Mouse (Mus musculus) lung, embryonic 14.5 days (tissue): Measurements from ENCODE around the gene Mael. TPM values are rescaled to one million over a fixed set of nuclear protein-coding genes. Genes with fewer than 3 reads are reported as not detected.

ENCODE experiments used
- ATAC-seq: fragments of 200-750 bp; cut with Nextera tagmentation; 2 replicates; pipeline ENCODE4 v1.8.0; 2017; ENCODE audit warnings: mild to moderate bottlenecking, moderate TSS enrichment, moderate library complexity; ENCODE audit not compliant: insufficient read depth
- DNase-seq: peaks from one replicate; pipeline ENCODE4 v3.0.0-alpha.2; 2015
- H3K27ac ChIP-seq: fragments of 300-500 bp; sonication (generic); 2 replicates; pipeline ENCODE4 v1.5.1; 2014; ENCODE audit warnings: low read depth, mild to moderate bottlenecking, moderate library complexity
- H3K27me3 ChIP-seq: fragments of 300-500 bp; sonication (generic); 2 replicates; pipeline ENCODE4 v1.6.1; 2014; ENCODE audit warnings: low read length, control low read depth; ENCODE audit not compliant: insufficient read depth
- H3K36me3 ChIP-seq: fragments of 300-500 bp; sonication (generic); 2 replicates; pipeline ENCODE4 v1.6.1; 2014; ENCODE audit warnings: control low read depth; ENCODE audit not compliant: insufficient read depth
- H3K4me1 ChIP-seq: fragments of 300-500 bp; sonication (generic); 2 replicates; pipeline ENCODE4 v1.6.1; 2014; ENCODE audit warnings: antibody characterized with exemption, control low read depth; ENCODE audit not compliant: insufficient read depth
- H3K4me2 ChIP-seq: fragments of 300-500 bp; sonication (generic); 2 replicates; pipeline ENCODE4 v1.6.1; 2014; ENCODE audit warnings: mild to moderate bottlenecking
- H3K4me3 ChIP-seq: fragments of 300-500 bp; sonication (generic); 2 replicates; pipeline ENCODE4 v1.5.1; 2014; ENCODE audit warnings: low read depth, low read length
- H3K9ac ChIP-seq: fragments of 300-500 bp; sonication (generic); 2 replicates; pipeline ENCODE4 v1.6.1; 2014
- H3K9me3 ChIP-seq: fragments of 300-500 bp; sonication (generic); 2 replicates; pipeline ENCODE4 v1.6.1; 2016; ENCODE audit warnings: low read depth, low read length, control low read depth
- CTCF ChIP-seq: IDR thresholded peaks from 2 replicates; pipeline ENCODE4 v1.5.1; 2016; ENCODE audit warnings: antibody characterized with exemption, low read depth
- WGBS: fragments of 180-500 bp; shearing (Covaris S2); extraction: QIAGEN DNeasy Blood & Tissue Kit; methylation state at CpG from one replicate; pipeline ENCODE4 v1.1.7; 2014; 5-methylcytosine and 5-hydroxymethylcytosine counted together
- polyA plus RNA-seq: library from polyadenylated mRNA; unstranded; fragments of >200 nt; fragmentation: Nextera tagmentation; extraction: Ambion mirVana; gene quantifications from 2 replicates; pipeline ENCODE4 v1.2.1, GENCODE M21; 2014

The Mael gene
- polyA plus RNA-seq, 1 experiment from 2014 or later: not detected

DNA sequence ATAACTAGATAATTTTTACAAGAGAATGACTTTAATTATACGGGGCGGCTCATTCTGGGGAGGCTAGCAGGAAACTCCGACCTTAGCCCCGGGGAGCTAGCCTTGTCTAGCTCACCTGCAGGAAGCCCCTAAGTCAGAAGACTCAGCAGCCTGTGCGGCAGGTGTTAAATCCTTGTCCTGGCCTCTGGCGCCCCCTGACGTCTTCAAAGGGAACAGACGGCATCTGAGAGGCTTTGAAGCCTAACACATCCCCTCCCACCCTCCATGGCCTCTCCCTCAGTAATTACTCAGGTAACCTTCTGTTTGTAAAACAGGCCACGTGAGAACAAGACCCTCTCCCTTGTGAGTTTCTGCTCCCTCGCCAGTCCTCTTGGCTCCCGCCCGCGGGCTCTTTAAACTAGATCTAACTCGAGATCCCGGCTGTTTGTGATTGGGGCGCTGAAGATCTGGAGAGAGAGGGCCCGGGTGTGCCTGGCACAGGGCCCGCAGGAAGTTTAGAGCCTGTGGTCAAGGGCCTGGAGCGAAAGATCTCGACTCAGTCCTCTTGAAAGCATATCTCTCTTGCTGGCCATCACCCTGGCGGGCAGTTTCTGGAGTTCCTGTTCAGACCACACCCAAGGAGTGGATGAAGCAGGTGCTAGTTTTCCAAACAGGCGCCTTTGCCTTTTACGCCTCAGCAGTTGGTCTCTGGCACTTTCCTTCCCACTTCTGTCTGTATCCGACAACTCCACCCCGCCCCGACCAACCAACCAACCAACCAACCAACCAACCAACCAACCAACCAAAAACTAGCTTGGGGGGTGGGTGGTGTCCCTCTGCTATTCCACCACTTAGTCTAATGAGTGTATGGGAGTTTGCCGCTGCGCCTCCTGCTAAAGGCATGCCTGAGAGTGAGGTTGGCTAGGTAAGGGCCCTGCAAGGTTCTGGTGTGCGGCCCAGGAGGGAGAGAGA is 84.1 kb downstream of the Mael start:
- WGBS: 6% methylated on average over 29 of the region's 29 CpGs
- peak; percentile 59 for ATAC-seq
- no peak overlapping the region for H3K27ac ChIP-seq
- no peaks in the 10 kb centered on the region for H3K36me3 ChIP-seq
- H3K4me1 ChIP-seq: no peaks in the 10 kb centered on the region
- H3K4me2 ChIP-seq: peak overlapping the region; percentile 53
- peak; percentile 95 for TF ChIP-seq CTCF
- peak; percentile 89 for DNase-seq
- peak overlapping the region; percentile 28; the same call in 1 of the 2 replicates for H3K9ac ChIP-seq
- H3K27me3 ChIP-seq: peaks cover 23% of the 10 kb centered on the region
- H3K9me3 ChIP-seq: no peaks in the 10 kb centered on the region
- H3K4me3 ChIP-seq: peak overlapping the region; percentile 23; the same call in 1 of the 2 replicates

DNA sequence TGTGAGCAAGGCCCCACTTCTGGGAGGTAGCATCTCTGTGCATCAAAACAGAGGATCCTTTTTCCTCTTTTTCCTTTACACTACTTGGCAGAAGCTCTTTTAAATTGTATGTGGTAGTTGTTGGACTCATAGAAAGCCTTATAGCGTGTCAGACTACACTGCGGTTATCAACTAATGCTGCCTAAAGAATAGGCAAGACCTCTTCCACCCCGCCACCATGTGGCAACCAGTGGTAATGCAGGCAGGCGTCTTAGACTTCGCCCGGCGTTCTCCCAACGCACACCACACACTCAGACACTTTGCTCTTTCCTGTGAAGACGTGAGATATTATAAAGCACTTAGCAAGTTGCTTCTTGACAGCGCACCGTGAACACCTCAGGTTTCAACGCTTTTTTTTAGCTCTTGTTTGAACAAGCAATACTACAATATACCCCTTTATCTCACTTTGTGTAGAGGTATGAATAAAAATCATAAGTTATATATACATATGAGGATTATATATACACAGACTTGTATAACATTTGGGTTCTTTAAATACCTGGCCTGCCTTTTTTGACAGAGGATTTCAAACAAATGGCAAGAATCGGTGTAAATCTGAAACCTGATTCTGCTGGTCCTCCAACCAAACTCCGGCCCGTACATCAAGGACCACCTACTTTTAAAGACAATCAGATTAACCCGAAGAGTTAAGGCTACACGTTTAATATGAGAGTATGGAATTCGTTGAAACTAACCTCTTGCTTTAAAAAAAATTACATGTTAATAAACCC is 85.0 kb downstream of the Mael start:
- ATAC-seq: peak; percentile 58; the same call in 1 of the 2 replicates
- 8% methylated on average over 18 of the region's 18 CpGs for WGBS
- no peaks in the 10 kb centered on the region for H3K9me3 ChIP-seq

DNA sequence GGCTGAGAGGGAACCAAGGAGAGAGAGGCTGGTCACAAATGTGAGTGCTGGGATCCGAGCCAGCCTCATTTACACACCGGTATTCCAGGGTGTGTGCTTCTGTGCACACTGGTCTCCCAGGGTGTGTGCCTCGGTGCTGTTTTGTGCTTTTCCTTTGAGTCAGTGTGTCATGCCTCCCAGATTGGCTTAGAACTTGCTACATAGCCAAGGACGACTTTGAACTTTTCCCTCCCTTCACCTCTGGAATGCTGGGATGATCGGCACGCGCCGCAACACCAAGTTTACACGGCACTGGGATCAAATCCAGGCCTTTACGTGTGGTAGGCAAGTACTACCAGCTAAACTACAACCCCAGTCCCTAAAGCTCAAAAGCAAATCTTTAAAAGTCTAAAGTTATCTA is 86.5 kb downstream of the Mael start:
- no peaks in the 10 kb centered on the region for H3K9me3 ChIP-seq
- ATAC-seq (no peak), DNase-seq (no peak)
- no peak overlapping the region for H3K9ac ChIP-seq
- no peaks in the 10 kb centered on the region for H3K36me3 ChIP-seq
- 86% methylated on average over 10 of the region's 10 CpGs for WGBS
- no peaks in the 10 kb centered on the region for H3K4me1 ChIP-seq
- no peak overlapping the region for H3K27ac ChIP-seq
- no peak overlapping the region for H3K4me3 ChIP-seq
- no peak for TF ChIP-seq CTCF
- H3K4me2 ChIP-seq: no peak overlapping the region
- H3K27me3 ChIP-seq: peaks cover 16% of the 10 kb centered on the region

More for the DNA sequence above, 85.0 kb downstream of the Mael start:
- peak overlapping the region; percentile 53; the same call in 1 of the 2 replicates for H3K4me2 ChIP-seq
- peak; percentile 98 for TF ChIP-seq CTCF
- DNase-seq: peak; percentile 97
- no peak overlapping the region for H3K27ac ChIP-seq
- no peak overlapping the region for H3K4me3 ChIP-seq
- H3K4me1 ChIP-seq: no peaks in the 10 kb centered on the region
- H3K27me3 ChIP-seq: peaks cover 16% of the 10 kb centered on the region
- H3K36me3 ChIP-seq: no peaks in the 10 kb centered on the region
- H3K9ac ChIP-seq: no peak overlapping the region

DNA sequence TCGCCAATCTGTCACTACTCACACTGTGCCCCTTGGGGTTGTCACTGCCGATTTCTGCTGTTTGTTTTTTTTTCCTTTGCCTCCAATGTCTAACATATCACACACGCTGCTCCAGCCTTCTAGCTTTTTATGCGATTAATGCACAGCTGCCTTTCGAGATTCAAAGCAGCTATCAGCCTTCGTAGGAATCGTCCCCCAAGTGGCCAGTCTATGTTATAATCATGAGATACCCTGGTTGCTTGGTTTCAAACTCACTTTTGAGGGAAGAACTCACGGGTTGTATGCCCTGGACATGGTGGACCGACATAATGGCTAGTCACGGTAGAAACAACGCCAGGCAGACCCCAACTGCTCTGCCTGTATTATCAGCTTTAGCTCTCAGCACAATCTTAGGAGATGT is 87.2 kb downstream of the Mael start:
- Histone ChIP-seq H3K27me3 (peaks cover 16% of the 10 kb centered on the region), H3K27ac (no peak overlapping the region), H3K4me1 (no peaks in the 10 kb centered on the region), H3K4me2 (no peak overlapping the region), H3K36me3 (no peaks in the 10 kb centered on the region), H3K4me3 (no peak overlapping the region), H3K9ac (no peak overlapping the region), H3K9me3 (no peaks in the 10 kb centered on the region)
- WGBS: 37% methylated on average over 11 of the region's 11 CpGs
- DNase-seq (peak; percentile 72), ATAC-seq (no peak)
- peak; percentile 51 for TF ChIP-seq CTCF

Other genes starting within 250 kb of the Mael start
- 22.5 TPM in 2 replicates for gene Pou2f1, start 236.1 kb downstream of the Mael start, polyA plus RNA-seq
- gene Dusp27, start 110.8 kb downstream of the Mael start, polyA plus RNA-seq: 2.5 and 3.1 TPM in 2 replicates
- 0.11 TPM in 1 of 2 replicates, not detected in the other for gene Gpa33, start 108.5 kb downstream of the Mael start, polyA plus RNA-seq
- 1.0 and 1.3 TPM in 2 replicates for gene Ildr2, start 15.4 kb upstream of the Mael start, polyA plus RNA-seq
- 62.2 and 65.6 TPM in 2 replicates for gene Tada1, start 140.3 kb upstream of the Mael start, polyA plus RNA-seq
- gene Pogk, start 171.1 kb upstream of the Mael start, polyA plus RNA-seq: 18.9 and 22.2 TPM in 2 replicates